Mouse (Mus musculus) spleen, adult 12 weeks (tissue): ENCODE measurements around the gene Babam2.

Experiments
- DNase-seq: peaks from one replicate; pipeline ENCODE4 v3.0.0; 2022; ENCODE audit warnings: low spot score

Babam2 gene

GRCm38 (mm10) chr5:32127927-32128326, 430.4 kb downstream of the Babam2 start:
- no peak for DNase-seq

GRCm38 (mm10) chr5:32132971-32133501, 435.6 kb downstream of the Babam2 start:
- no peak for DNase-seq

DNA sequence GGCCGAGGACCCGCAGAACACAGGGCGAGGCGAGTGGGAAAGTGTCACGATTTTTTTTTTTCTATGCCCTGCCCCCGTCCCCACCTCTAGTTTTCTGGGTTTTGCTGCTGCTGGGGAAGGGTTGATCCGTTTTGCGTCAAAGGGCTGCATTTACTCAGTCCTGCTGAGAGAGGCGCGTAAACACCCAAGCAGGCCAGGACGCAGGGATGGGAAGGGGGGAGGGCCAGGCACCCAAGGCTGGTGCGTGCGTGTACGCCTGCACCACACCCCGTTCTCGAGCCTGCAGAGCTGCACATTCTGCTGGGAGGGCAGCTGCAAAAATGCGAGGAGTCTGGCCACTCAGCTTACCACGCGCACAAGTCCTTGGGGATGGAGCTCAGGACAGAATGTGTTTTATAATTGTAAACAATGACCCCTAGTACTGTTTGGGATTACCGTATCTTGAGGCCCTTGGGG, 436.1 kb downstream of the Babam2 start:
- no peak for DNase-seq

DNA sequence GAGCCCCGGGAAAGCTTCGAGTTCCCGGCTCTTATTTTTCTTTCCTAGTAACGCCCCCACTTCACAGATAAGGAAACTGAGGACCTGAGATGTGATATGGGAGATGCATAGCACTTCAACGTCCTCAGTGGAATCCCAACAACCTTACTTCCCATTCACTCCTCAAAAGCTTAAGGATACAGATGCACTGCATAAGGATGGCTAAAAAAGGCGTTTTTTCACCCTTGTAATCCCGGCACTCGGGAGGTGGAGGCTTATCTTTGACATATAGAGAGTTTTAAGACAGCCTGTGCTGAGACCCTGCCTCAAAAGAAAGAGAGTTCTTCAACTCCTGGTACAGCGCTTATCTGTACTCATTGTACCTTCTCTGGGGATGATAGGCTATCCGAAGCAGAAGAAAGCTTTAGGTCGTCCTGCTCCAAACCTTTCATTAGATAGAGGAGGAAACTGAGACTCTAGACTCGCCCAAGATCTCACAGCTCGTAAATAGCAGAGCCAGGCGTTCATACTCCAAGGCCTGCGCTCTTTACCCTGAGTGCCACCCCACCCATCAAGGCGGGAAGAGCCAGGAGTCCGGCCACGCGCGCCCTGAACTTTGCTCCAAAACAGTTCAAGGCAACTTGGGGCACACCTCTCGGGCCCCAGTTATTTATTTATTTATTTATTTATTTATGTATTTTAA, 436.7 kb downstream of the Babam2 start:
- DNase-seq, result no peak
